In the genomic region with DNA sequence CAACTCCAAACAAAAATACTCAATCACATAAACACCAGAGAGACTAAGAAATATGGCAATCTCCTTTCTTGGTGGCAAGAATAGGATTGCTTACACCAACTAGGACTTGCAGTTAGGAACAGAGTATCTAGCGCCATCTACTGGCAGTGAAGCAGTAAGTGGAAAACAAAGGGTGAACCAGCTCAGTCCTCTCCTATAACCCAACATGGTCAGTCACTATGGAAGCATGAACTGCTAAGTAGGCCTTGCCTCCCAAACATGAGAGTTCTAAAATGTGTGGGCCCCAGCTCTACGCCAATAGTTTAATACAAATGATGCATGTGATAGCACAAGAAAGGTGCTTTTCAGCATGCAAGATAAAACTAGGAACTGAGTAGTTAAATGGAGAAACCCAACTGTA, we compare ENCODE assay signal across 9 mouse cellular contexts. TPM values are rescaled to one million over a fixed set of nuclear protein-coding genes. Genes with fewer than 3 reads are reported as not detected.
A peak's percentile ranks its signal among the peaks of the same experiment; 100 is the strongest.
DNase-seq lines count a peak whose midpoint lies in the region; ATAC-seq and TF ChIP-seq lines count a peak whose summit lies in the region.
"Had no signal": no experiment of that assay in that cellular context is flagged by ENCODE, and none has a peak within 500 bp of the region (broad histone marks: within the 10 kb centered on the region; RNA-seq: fewer than 3 reads in every experiment).

No protein-coding gene starts in this region.

- intact Hi-C loops in gastrocnemius, postnatal 14 days (cut with DNase I; ENCODE audit: low total_unique reads), result loop anchor here (5.0 to 10.0 kb wide), 2 partner anchors 129 to 206 kb away; no protein-coding TSS in a partner anchor

- ATAC-seq in forebrain, postnatal 0 days, result no peak

- peak; percentile 72 for TF ChIP-seq CTCF in E14TG2a.4 (conservative IDR thresholded peaks at IDR 0.05; ENCODE audit: low read length)
- TF ChIP-seq CTCF in forebrain, postnatal 0 days (IDR thresholded peaks at IDR 0.05; ENCODE audit: low read depth), result peak; percentile 97

- no peak overlapping the region for H3K4me2 ChIP-seq in forebrain, postnatal 0 days (ENCODE audit: low read depth)
- H3K4me2 ChIP-seq: limb, embryonic 12.5 days had no signal

- peaks cover 3% of the 10 kb centered on the region; the same call in 1 of the 2 replicates for H3K27me3 ChIP-seq in E14TG2a.4 (ENCODE audit: insufficient read depth, low read length)
- H3K27me3 ChIP-seq in forebrain, postnatal 0 days (ENCODE audit: insufficient read depth, low read length), result no peaks in the 10 kb centered on the region
- H3K27me3 ChIP-seq: limb, embryonic 12.5 days had no signal

- no peak overlapping the region for H3K4me3 ChIP-seq in E14TG2a.4 (replicated peaks; ENCODE audit: low read length)
- H3K4me3 ChIP-seq in forebrain, postnatal 0 days (ENCODE audit: low read depth, low read length), result no peak overlapping the region
- H3K4me3 ChIP-seq: limb, embryonic 12.5 days had no signal

- WGBS in forebrain, postnatal 0 days, result 19% methylated on average over 2 of the region's 2 CpGs
- 16% methylated on average over 2 of the region's 2 CpGs for WGBS in large intestine, adult 2 months

- no peak overlapping the region for H3K27ac ChIP-seq in forebrain, postnatal 0 days (ENCODE audit: low read depth, low read length)
- H3K27ac ChIP-seq: limb, embryonic 12.5 days had no signal

- peaks cover 54% of the 10 kb centered on the region for H3K36me3 ChIP-seq in E14TG2a.4 (ENCODE audit: insufficient read depth, low read length)
- peaks cover 40% of the 10 kb centered on the region for H3K36me3 ChIP-seq in forebrain, postnatal 0 days (ENCODE audit: insufficient read depth)

- H3K9me3 ChIP-seq in E14TG2a.4 (ENCODE audit: low read length), result no peaks in the 10 kb centered on the region
- H3K9me3 ChIP-seq in forebrain, postnatal 0 days (ENCODE audit: low read length), result no peaks in the 10 kb centered on the region
- H3K9me3 ChIP-seq: limb, embryonic 12.5 days had no signal

- H3K4me1 ChIP-seq in E14TG2a.4 (replicated peaks; ENCODE audit: low read depth, low read length), result peaks cover 20% of the 10 kb centered on the region
- peaks cover 10% of the 10 kb centered on the region for H3K4me1 ChIP-seq in forebrain, postnatal 0 days (ENCODE audit: insufficient read depth)

- DNase-seq in gastrocnemius, adult 18-20 months (ENCODE audit: low spot score), result peak; percentile 81
- no peak for DNase-seq in gastrocnemius, postnatal 14 days
- peak; percentile 42 for DNase-seq in cerebellum, adult 11 months
- DNase-seq in forebrain, postnatal 0 days, result peak; percentile 88
- DNase-seq in large intestine, adult 2 months (ENCODE audit: low read depth, low spot score), result peak; percentile 68
- peak; percentile 68 for DNase-seq in lung, postnatal 14 days
- DNase-seq in right cerebral cortex, postnatal 10 days (ENCODE audit: low spot score in 2 of 2), result peak; percentile 74 to 80

- H3K9ac ChIP-seq in forebrain, postnatal 0 days, result no peak overlapping the region
- H3K9ac ChIP-seq: limb, embryonic 12.5 days had no signal

RNA-seq across cellular contexts. Expression of gene Mxd1, which starts 1.9 kb away (rescaled TPM):
- 1 to 10 TPM; 2.6 TPM for total RNA-seq in gastrocnemius, adult 18-20 months (2021)
- total RNA-seq in gastrocnemius, postnatal 14 days (2021), result 1 to 10 TPM; 3.9 to 4.0 TPM
- total RNA-seq in forebrain, postnatal 0 days (2014; rRNA removed), result 10.7 and 13.8 TPM in 2 replicates
- polyA plus RNA-seq in forebrain, postnatal 0 days (2015; fragmentation: Nextera tagmentation; extraction: Ambion mirVana), result 6.9 and 10.0 TPM in 2 replicates
- 123 and 224 TPM in 2 replicates for polyA plus RNA-seq in large intestine, adult 2 months (2012; rRNA removed)

RNA-seq across cellular contexts. Expression of gene Snrnp27, which starts 13.4 kb away (rescaled TPM):
- total RNA-seq in gastrocnemius, adult 18-20 months (2021), result 10 to 100 TPM; 77.6 to 78.6 TPM
- 10 to 100 TPM; 67.5 to 78.2 TPM for total RNA-seq in gastrocnemius, postnatal 14 days (2021)
- 62.6 and 77.1 TPM in 2 replicates for total RNA-seq in forebrain, postnatal 0 days (2014; rRNA removed)
- 112 and 129 TPM in 2 replicates for polyA plus RNA-seq in forebrain, postnatal 0 days (2015; fragmentation: Nextera tagmentation; extraction: Ambion mirVana)
- polyA plus RNA-seq in large intestine, adult 2 months (2012; rRNA removed), result 7.4 and 8.6 TPM in 2 replicates

RNA-seq across cellular contexts. Expression of gene Asprv1, which starts 42.9 kb away (rescaled TPM):
- not detected for total RNA-seq in gastrocnemius, adult 18-20 months (2021)
- total RNA-seq in gastrocnemius, postnatal 14 days (2021), result under 1 TPM in 1 of 2 experiments, not detected in 1; 0.13 TPM
- total RNA-seq in forebrain, postnatal 0 days (2014; rRNA removed), result 1.8 and 3.2 TPM in 2 replicates
- polyA plus RNA-seq in forebrain, postnatal 0 days (2015; fragmentation: Nextera tagmentation; extraction: Ambion mirVana), result 1.6 TPM in 2 replicates
- 0.76 and 0.88 TPM in 2 replicates for polyA plus RNA-seq in large intestine, adult 2 months (2012; rRNA removed)
